Mouse (Mus musculus) heart, embryonic 13.5 days (tissue): ENCODE data around the gene Med16. TPM values are rescaled to one million over a fixed set of nuclear protein-coding genes. Genes with fewer than 3 reads are reported as not detected.

Experiments used
- ATAC-seq: fragments of 200-750 bp; cut with Nextera tagmentation; 2 replicates; pipeline ENCODE4 v1.8.0; 2017; ENCODE audit warnings: moderate TSS enrichment; ENCODE audit not compliant: insufficient number of reproducible peaks, low FRiP score, low TSS enrichment; ENCODE audit errors: extremely low read depth
- H3K27ac ChIP-seq: fragments of 300-500 bp; sonication (generic); replicated peaks from 2 replicates; pipeline ENCODE4 v1.5.1; 2015; ENCODE audit warnings: moderate library complexity, mild to moderate bottlenecking, inconsistent platforms
- H3K27me3 ChIP-seq: fragments of 300-500 bp; sonication (generic); replicated peaks from 2 replicates; pipeline ENCODE4 v1.6.1; 2015; ENCODE audit warnings: mild to moderate bottlenecking, inconsistent platforms
- H3K36me3 ChIP-seq: fragments of 300-500 bp; sonication (generic); 2 replicates; pipeline ENCODE4 v1.6.1; 2015; ENCODE audit warnings: mild to moderate bottlenecking, inconsistent platforms
- H3K4me1 ChIP-seq: fragments of 300-500 bp; sonication (generic); 2 replicates; pipeline ENCODE4 v1.6.1; 2015; ENCODE audit warnings: inconsistent platforms
- H3K4me2 ChIP-seq: fragments of 300-500 bp; sonication (generic); 2 replicates; pipeline ENCODE4 v1.6.1; 2015; ENCODE audit warnings: inconsistent platforms, mild to moderate bottlenecking, moderate library complexity
- H3K4me3 ChIP-seq: fragments of 300-500 bp; sonication (generic); 2 replicates; pipeline ENCODE4 v1.5.1; 2015; ENCODE audit warnings: moderate library complexity, mild to moderate bottlenecking, inconsistent platforms
- H3K9ac ChIP-seq: fragments of 300-500 bp; sonication (generic); 2 replicates; pipeline ENCODE4 v1.6.1; 2015; ENCODE audit warnings: inconsistent platforms, mild to moderate bottlenecking, moderate library complexity
- H3K9me3 ChIP-seq: fragments of 300-500 bp; sonication (generic); 2 replicates; pipeline ENCODE4 v1.6.1; 2016; ENCODE audit warnings: inconsistent platforms
- WGBS: fragments of 180-500 bp; shearing (Covaris S2); methylation state at CpG from one replicate; pipeline ENCODE4 v1.1.7; 2015; ENCODE audit warnings: mixed read lengths; 5-methylcytosine and 5-hydroxymethylcytosine counted together
- microRNA-seq: library from miRNA; unstranded; fragments of <30 nt; microRNA quantifications from one replicate; pipeline ENCODE4, GENCODE M21; 2016
- polyA plus RNA-seq: library from polyadenylated mRNA; unstranded; fragments of >200 nt; fragmentation: Nextera tagmentation; extraction: Ambion mirVana; gene quantifications from 2 replicates; pipeline ENCODE4 v1.2.1, GENCODE M21; 2015

The Med16 gene
- polyA plus RNA-seq, 1 experiment from 2014 or later: 42.1 TPM

DNA sequence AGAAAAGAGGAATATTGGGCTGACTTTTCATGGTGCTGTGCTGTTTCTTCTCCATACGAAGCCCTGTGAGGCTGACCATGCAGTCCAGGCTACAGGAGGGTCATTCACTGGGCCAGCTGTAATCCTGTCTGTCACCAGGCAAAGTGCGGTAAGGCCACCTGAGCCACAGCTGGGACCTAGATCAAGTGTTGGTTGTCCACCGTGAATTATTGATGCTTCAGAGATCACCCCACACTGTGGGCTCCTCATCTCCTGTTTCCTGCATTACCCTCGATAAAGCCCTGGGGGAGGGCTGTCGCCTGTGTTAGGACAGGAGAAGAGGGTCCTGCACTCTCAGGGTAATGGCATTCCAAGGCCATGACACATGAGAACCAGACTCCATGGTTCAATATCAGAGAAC, 62.2 kb downstream of the Med16 start:
- no peaks in the 10 kb centered on the region for H3K36me3 ChIP-seq
- no peak overlapping the region for H3K27ac ChIP-seq
- H3K4me3 ChIP-seq: no peak overlapping the region
- no peak overlapping the region for H3K9ac ChIP-seq
- no peaks in the 10 kb centered on the region for H3K27me3 ChIP-seq
- peaks cover 42% of the 10 kb centered on the region for H3K4me1 ChIP-seq
- H3K4me2 ChIP-seq: no peak overlapping the region
- no peak for ATAC-seq
- 47% methylated on average over 5 of the region's 5 CpGs for WGBS
- H3K9me3 ChIP-seq: no peaks in the 10 kb centered on the region

Small RNA genes within 50 kb of the gene (microRNA-seq; reads per million reads assigned to microRNA genes)
- 0.61 reads per million for gene Mir6910

Other genes with a start within 250 kb of the Med16 start
- gene Madcam1, start 244.4 kb downstream of the Med16 start, polyA plus RNA-seq: 0.82 and 1.2 TPM in 2 replicates
- 41.4 and 43.1 TPM in 2 replicates for gene Tpgs1, start 239.6 kb downstream of the Med16 start, polyA plus RNA-seq
- gene Cdc34, start 226.7 kb downstream of the Med16 start, polyA plus RNA-seq: 122 and 136 TPM in 2 replicates
- gene Gzmm, start 219.9 kb downstream of the Med16 start, polyA plus RNA-seq: 0.67 and 1.0 TPM in 2 replicates
- gene Bsg, start 204.4 kb downstream of the Med16 start, polyA plus RNA-seq: 1,093 and 1,212 TPM in 2 replicates
- 0.06 and 0.09 TPM in 2 replicates for gene Hcn2, start 192.3 kb downstream of the Med16 start, polyA plus RNA-seq
- 30.2 and 30.9 TPM in 2 replicates for gene Polrmt, start 162.3 kb downstream of the Med16 start, polyA plus RNA-seq
- 0.17 TPM in 1 of 2 replicates, not detected in the other for gene Fgf22, start 153.8 kb downstream of the Med16 start, polyA plus RNA-seq
- gene Rnf126, start 142.0 kb downstream of the Med16 start, polyA plus RNA-seq: 61.4 and 66.3 TPM in 2 replicates
- 23.8 and 27.3 TPM in 2 replicates for gene Fstl3, start 131.7 kb downstream of the Med16 start, polyA plus RNA-seq
- gene Prss57, start 118.0 kb downstream of the Med16 start, polyA plus RNA-seq: 0.51 TPM in 1 of 2 replicates, not detected in the other
- gene Palm, start 115.4 kb downstream of the Med16 start, polyA plus RNA-seq: 67.1 and 69.3 TPM in 2 replicates
- 1.2 and 1.4 TPM in 2 replicates for gene Misp, start 87.9 kb downstream of the Med16 start, polyA plus RNA-seq
- 122 and 141 TPM in 2 replicates for gene Ptbp1, start 54.5 kb downstream of the Med16 start, polyA plus RNA-seq
- gene Prtn3, start 34.4 kb downstream of the Med16 start, polyA plus RNA-seq: 2.5 and 2.6 TPM in 2 replicates
- 15.8 and 16.4 TPM in 2 replicates for gene Plppr3, start 34.3 kb downstream of the Med16 start, polyA plus RNA-seq
- gene Elane, start 22.7 kb downstream of the Med16 start, polyA plus RNA-seq: 0.25 and 0.96 TPM in 2 replicates
- gene Cfd, start 18.1 kb downstream of the Med16 start, polyA plus RNA-seq: not detected in 2 replicates
- gene Gm26602, start 1.9 kb upstream of the Med16 start, polyA plus RNA-seq: 1.7 TPM in 1 of 2 replicates, not detected in the other
- 0.60 and 0.67 TPM in 2 replicates for gene Kiss1r, start 8.0 kb upstream of the Med16 start, polyA plus RNA-seq
- gene R3hdm4, start 12.3 kb upstream of the Med16 start, polyA plus RNA-seq: 95.6 and 100 TPM in 2 replicates
- gene Arid3a, start 18.1 kb upstream of the Med16 start, polyA plus RNA-seq: 3.4 and 4.2 TPM in 2 replicates
- 72.4 and 80.9 TPM in 2 replicates for gene Wdr18, start 51.2 kb upstream of the Med16 start, polyA plus RNA-seq
- gene Grin3b, start 61.8 kb upstream of the Med16 start, polyA plus RNA-seq: 0.09 and 0.11 TPM in 2 replicates
- gene Tmem259, start 75.4 kb upstream of the Med16 start, polyA plus RNA-seq: 10.6 and 12.8 TPM in 2 replicates
- gene Cnn2, start 79.7 kb upstream of the Med16 start, polyA plus RNA-seq: 264 and 271 TPM in 2 replicates
- 2.2 and 2.6 TPM in 2 replicates for gene Abca7, start 87.6 kb upstream of the Med16 start, polyA plus RNA-seq
- 5.5 and 6.5 TPM in 2 replicates for gene Arhgap45, start 107.7 kb upstream of the Med16 start, polyA plus RNA-seq
- 149 and 154 TPM in 2 replicates for gene Polr2e, start 130.9 kb upstream of the Med16 start, polyA plus RNA-seq
- gene Gpx4, start 138.2 kb upstream of the Med16 start, polyA plus RNA-seq: 691 and 741 TPM in 2 replicates
- 9.1 and 10.1 TPM in 2 replicates for gene Sbno2, start 196.6 kb upstream of the Med16 start, polyA plus RNA-seq
- gene Stk11, start 206.9 kb upstream of the Med16 start, polyA plus RNA-seq: 12.0 and 13.0 TPM in 2 replicates
- 808 and 893 TPM in 2 replicates for gene Atp5d, start 229.7 kb upstream of the Med16 start, polyA plus RNA-seq
- gene Cbarp, start 231.9 kb upstream of the Med16 start, polyA plus RNA-seq: 1.6 and 2.5 TPM in 2 replicates
- 15.6 and 15.7 TPM in 2 replicates for gene Midn, start 239.3 kb upstream of the Med16 start, polyA plus RNA-seq